Mouse (Mus musculus) heart, adult 11 months (tissue): ENCODE data around the gene Upb1.
A peak's percentile ranks its signal among the peaks of the same experiment; 100 is the strongest.

ENCODE experiments used
- DNase-seq: peaks from one replicate; pipeline ENCODE4 v3.0.0; 2022

The Upb1 gene

DNA sequence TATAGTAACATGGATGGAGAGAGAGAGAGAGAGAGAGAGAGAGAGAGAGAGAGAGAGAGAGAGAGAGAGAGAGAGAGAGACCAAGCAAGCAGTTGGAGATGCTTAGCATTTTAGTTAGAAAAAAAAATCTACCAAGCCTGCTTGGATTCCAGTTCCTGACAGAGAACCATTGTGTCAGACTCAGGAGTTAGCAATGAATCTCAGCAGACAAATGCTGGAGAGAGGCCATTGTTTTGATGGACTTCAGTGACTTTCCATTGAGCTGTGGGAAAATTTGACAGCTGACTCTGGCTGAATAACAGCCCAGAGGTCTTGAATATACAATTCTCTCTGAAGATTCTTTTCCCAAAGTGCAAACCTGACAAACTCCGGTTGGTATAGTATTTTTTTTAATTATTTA, 56.9 kb downstream of the Upb1 start:
- DNase-seq, result peak; percentile 87

DNA sequence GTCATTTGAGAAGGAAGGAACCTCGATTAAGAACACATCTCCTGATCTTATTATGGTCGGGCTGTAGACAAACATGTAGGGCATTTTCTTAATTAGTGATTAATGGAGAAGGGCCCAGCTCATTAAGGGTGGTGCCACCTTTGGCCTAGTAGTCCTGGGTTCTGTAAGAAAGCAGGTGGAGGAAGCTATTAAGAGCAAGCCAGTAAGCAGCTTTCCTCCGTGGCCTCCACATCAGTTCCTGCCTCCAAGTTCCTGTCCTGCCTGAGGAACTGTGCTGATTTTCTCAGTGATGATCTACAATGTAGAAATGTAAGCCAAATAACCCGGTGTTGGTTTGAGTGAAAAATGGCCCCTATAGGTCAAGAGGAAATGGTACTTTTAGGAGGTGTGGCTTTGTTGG, 57.4 kb downstream of the Upb1 start:
- peak; percentile 73 for DNase-seq

DNA sequence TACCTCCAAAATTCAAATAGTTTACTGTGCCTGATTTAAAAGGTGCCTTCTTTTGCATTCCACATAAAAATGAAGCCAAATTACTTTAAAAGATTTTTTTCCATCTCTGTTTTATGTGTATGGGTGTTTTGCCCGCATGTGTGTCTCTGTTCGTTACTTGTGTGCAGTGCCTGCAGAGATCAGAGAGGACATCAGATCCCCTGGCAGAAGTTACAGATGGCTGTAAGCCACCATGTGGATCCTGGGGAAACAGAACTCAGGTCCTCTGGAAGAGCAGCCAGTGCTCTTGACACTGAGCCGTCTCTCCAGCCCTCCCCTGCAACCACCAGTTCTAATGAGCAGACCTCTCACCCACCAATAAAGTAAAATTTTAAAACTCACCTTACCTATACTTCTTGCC, 61.8 kb downstream of the Upb1 start:
- DNase-seq, result peak; percentile 63

DNA sequence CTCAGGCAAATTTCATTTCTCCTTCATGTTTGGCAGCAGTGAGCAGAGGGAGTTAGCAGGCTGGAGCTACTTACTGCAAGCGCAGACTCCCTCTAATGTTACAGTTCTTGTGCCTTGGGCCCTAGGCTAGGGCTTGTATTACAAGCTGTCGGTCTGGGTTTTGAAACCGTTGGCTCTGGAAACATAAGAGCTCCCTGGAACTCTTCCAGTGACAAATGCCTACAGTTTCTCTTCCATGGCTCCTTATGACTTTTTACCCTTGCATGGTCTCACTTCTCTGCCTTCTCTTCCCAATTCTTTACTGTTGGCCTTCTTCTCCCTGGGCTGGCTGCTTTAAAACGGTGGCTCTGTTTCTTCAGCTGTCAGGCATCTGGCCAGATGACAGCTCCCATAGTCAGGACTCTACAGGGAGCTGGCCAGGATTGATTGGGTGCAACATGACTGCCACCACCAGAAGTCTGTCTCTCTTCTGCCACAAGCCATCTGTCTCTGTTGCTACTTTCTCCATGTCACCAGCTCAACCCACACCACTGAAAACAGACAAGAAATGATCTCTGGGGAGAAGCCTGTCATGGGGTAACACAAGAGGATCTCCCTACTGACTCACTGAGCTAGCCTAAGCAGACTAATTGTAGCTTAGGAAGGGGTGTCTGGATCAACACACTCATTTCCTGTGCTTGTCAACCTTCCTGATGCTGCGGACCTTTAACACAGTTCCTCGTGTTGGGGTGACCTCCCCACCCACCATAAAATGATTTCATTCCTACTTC, 65.1 kb downstream of the Upb1 start:
- DNase-seq, result peak; percentile 95

DNA sequence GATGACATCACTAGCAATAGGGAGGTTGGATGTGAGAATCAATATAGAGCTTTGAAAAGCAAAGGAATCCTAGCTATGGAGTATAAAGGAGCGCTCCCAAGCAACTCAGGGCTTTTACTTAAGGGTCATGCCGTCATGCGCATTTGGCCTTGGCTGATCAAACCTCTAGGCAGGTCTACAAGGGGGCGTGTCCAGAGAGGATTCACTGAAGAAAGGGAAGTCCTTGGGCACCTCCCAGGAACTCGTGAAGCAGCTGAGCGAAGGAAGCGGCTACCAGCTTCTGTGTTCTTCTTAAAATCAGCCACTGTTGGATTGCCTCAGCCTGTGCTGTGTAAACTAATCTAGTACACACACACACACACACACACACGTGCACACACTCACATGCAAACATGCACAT, 72.5 kb downstream of the Upb1 start:
- DNase-seq, result peak; percentile 88

DNA sequence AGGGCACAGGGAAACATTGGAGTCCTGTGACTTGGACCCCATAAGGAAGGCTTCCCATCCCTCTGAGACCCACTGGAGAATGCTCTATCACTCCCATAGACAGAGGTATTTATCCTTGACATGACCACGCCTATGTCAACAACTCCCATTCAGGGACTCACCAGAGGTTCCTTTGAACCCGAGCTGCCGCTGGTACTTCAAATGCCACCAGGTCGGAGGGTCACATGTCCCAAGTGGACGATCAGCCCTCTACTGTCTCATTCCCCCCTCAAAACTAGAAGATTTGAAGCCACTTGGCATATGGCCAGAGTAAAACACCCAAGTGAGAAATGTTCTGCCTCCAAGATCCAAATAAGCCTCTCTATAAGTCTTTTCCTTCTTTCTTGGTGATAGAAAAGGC, 73.7 kb downstream of the Upb1 start:
- peak; percentile 78 for DNase-seq

DNA sequence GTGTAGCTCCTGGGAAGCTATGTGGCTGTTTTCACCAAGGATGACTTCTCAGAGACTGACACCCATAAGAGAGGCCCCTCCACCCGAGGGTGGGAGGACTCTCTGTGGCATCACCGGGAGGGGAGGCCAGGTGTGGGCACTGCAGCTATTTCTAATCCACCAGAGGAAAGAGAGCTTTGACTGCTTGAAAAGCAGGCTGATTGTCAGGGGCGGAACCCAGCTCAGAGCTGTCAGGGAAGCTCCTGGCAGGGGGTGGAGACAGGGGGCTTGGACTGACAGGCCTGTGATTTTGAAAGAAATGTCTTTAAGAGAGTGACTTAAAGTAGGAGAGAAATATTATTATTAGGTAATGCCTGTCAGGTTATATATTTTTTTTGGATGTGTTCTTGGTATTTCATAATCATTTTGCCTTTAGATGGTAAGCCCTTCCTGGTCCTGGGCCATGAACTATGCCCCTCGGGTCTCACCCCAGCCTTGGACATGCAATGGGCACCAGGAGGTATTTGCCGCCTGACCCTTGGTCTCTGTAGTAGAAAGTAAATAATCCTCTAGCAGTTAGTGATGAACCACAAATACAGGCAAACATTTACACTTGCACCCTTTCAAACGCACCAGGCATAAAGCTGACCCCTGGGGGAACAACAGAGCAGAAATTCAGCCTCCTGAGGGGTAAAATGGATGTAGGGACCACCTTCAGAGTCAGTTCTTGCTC, 74.4 kb downstream of the Upb1 start:
- peak; percentile 88 for DNase-seq

DNA sequence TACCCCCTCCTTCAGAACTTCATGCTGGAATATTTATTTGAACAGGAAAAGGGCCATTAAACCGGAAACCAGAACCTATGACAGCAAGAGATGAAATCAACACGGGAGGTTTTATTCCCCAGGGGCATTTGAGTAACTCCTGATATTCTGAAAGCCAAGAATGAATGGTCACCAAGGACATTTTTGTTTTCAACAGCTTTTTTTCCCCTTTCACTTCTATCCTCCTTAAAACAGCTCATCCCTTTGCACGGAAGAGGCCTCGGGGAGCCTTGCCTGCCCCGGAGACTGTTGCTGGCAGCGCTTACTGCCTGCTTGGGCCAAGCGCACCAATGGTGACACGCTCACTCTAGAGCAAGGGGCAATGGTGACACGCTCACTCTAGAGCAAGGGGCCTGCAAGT, 76.1 kb downstream of the Upb1 start:
- peak; percentile 94 for DNase-seq

DNA sequence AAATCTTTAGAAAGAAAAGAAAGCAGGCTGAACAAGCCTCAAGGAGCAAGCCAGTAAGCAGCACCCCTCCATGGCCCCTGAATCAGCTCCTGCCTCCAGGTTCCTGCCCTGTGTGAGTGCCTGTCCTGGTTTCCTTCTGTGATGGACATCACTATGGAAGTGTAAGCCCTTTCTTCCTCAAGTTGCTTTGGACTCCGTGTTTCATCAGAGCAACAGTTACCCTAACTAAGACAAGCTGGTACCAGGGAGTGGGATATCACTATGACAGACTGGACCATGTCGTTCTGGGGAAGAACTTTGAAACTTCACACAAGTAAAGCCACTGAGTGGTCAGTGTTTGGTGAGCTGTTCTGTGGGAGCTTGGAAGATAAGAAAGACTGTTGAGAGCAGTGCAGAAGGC, 79.0 kb downstream of the Upb1 start:
- DNase-seq, result peak; percentile 65

DNA sequence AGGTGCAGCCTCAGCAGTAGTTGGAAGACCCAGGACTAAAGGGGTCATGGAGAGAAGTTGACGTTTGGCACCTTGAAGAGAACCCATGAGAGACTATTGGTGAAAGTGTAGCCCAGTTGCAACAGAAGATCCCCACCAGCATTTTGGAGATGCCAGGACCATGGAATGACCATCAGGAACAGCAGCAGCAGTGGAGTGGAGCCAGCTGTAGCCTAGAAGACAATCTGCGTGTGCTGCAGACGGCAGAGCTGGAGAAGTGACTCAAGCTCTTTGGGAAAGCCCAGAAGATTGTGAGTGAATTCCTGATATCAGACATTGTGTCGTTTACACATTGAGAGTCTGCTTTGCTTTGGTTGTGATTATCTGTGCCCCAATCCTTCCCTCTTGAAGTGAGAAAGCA, 80.8 kb downstream of the Upb1 start:
- DNase-seq, result peak; percentile 85

DNA sequence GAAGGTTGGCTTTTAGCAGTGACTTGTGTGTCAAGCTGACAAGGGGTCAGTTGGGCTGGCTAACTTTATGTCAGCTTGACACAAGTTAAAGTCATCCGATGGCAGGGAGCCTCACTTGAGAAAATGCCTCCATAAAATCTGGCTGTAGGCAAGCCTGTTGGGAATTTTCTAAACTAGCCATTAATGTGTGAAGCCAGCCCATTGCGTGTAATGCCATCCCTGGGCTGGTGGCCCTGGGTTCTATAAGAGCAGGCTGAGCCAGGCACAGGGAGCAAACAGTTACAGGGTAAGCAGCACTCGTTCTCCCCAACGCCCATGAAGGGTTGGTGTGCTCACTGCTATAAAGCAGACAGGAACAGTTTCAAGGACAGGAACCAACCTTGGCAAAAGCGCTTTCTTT, 81.4 kb downstream of the Upb1 start:
- DNase-seq, result peak; percentile 73

DNA sequence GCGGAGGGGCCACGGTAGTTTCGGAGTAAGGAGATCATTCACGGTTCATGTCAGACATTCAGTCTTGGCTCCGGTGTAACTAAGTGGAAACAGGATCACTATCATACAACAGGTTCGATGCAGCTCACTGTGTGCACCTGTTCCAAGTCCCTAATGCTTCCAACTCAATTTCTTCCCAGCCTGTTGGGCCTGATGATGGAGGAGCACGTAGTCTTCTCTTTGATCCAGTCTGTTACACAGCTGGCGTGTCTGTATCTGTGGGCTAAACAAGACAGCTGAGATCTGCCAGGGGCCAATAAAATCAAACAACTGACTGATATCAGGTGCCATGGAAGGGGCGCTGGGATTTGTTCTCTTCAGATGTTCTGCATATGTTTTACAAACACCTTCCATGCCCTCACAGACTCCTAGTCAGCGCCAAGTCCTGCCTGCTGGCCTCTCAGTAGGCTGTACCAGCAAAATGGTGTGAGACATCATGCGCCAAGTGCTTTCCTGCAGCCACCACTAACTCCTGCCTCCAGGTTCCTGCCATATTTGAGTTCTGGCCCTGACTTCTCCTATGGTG, 82.1 kb downstream of the Upb1 start:
- peak; percentile 81 for DNase-seq

DNA sequence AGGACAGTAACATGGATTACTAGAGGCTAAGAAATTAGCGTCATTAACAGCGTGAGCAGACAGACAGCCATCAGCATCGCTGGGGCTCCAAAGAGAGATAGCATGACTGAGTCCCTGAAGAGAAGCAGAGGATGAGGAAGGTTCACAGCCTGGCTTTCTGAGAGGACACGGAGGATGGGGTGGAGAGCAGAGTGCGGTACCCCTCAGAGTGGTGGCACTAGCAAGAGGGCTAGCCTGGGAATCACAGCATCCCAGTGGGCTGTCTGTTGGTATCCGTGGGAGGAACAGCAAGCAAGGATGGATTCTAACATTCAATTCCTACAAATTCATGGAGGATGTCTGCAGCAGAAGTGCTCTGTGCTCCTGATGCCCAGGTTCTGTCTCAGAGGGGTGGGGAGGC, 83.2 kb downstream of the Upb1 start:
- peak; percentile 76 for DNase-seq

DNA sequence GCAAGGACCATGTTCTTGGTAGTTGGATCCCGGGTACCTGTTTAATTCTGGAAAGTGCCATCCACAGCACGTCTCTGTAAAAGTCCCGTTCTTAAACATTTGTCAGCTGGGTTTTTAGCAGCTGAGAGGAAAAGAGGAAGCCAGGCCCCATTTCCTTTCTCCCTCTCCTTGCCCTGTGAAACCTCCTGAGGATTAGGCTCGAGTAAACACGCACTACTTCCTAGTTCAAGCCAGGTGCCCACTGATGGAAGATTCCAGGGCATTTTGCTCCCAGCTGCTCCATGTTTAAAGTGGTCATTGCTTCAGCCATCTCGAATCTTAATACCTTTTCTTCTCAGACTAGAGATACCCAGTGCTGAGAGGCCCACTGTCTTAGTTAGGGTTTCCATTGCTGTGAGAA, 83.9 kb downstream of the Upb1 start:
- DNase-seq, result peak; percentile 88

DNA sequence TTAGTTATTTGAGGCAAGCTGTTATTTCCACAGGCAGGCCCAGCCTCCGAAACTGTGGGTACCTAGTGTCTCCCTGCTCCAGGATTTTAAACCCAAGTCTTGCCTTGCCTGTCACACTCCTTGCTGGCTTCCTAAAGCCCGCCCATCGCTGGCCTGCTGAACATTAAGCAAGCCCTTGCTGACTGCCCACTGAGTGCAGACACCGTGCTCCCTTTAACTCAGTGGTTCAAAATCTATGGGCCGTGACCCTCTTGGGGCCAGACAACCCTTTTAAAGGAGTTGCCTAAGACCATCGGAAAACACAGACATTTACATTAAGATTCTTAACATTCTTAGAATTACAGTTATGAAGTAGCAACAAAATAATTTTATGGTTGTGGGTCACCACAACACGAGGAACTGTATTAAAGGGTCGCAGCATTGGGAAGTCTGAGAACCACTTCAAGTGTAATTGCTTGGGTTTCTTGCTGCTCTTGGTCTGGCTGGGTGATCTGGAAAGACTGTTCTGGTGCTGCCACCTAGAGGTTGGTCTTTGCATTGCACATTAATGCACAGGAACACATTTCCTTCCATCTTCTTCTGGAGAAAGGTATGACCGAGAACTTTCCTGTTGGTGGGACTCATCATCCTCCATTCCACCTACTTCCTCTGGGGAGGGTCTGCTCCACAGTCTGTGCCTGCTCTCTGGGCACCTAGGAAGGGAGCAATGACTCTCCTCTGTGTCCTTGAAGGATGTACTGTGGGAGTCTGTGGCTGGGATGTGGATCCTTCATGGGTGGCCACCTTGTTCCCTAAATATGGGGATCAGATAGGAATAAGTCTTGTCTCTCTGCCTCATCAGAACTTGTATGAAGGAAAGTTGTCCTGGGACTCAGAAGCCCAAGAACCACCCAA, 85.4 kb downstream of the Upb1 start:
- DNase-seq, result peak; percentile 92

DNA sequence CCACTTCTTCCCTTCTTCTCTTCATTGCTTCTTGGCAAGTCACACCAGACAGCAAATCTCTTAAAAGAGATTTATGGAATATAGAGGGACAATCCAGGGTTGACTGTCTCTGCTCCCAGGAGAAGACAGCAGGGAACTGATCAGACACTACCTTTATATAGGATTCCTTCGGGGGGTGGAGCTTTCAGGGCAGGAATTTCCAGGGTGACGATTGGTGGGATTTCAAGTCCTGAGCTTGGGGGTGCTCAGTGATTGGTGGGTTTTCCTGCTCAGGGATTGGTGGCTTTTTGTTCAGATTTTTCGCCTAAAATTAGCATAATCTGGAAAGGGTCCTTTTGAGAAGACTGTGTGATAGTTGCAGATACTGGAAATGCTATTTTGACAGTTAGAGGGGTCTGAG, 86.2 kb downstream of the Upb1 start:
- DNase-seq, result peak; percentile 84

DNA sequence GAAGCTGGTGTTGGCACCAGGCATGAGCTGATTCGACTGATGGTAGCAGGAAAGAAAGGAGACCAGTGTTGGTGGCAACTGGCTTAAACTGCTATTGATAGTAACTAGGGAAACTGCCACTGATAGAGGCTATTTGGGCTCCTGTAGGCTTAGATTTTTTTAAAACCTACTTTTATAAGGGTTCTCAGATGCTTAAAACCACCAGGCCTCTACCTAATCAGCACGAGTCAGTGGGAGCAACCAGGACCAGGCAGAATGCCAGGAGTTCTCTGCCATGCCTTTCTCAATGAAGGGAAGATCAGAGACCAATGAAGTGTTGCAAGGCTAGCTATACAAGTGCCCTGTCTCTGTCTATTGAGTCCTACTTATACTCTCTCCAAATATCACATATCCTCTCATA, 88.6 kb downstream of the Upb1 start:
- peak; percentile 60 for DNase-seq

DNA sequence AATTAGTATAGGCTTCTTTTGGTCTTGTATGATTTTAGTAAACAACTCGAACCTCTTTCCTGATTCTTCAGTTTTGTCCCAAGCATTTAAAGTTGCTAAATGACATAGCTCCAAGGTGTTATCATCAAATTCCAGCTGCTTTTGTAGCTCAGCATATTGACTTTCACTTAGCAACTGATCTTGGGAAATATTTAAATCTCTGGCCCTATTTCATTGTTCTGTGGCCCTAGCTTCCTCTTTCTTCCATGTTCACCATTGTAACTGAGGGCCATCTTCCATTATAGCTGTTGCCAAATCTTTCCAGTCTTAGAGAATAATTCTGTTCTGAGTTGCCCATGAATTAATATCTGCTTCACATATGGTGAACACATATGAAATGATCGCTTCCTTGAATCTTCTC, 89.8 kb downstream of the Upb1 start:
- DNase-seq, result no peak
